Mouse (Mus musculus) heart, postnatal 36 days (tissue): Measurements from ENCODE around the gene Gm8926. TPM values are rescaled to one million over a fixed set of nuclear protein-coding genes. Genes with fewer than 3 reads are reported as not detected.
"Not testable (repeated sequence)": the region's sequence is repeated elsewhere in the genome, so short reads cannot be mapped to it uniquely, and the experiment has no call there.

ENCODE experiments used
- DNase-seq, 2 experiments: peaks; one replicate each; pipeline ENCODE4 v3.0.0; 2021 to 2022
- intact Hi-C: fragments of 180-260 bp; cut with DNase I; formaldehyde crosslinking; loops from one replicate; pipeline ENCODE4 v1.15.1; 2025
- total RNA-seq, 2 experiments: library from RNA; stranded (reverse); gene quantifications; 2 replicates each; pipeline ENCODE4 v1.2.3; 2021

Gene Gm8926
- total RNA-seq = not detected

- DNase-seq = not testable (repeated sequence)
These were observed at the start of gene Gm8926 for GRCm38 (mm10) chr5:11770248-11770647. Gm8926 (plus strand) TSS chr5:11770548.

More at GRCm38 (mm10) chr5:11770248-11770647, at the start of gene Gm8926:
- intact Hi-C loops = not testable (repeated sequence)

Other genes with a start within 250 kb of the Gm8926 start
- gene Gm6460, start 175.6 kb upstream of the Gm8926 start, total RNA-seq = not detected
- gene Gm8922, start 88.6 kb upstream of the Gm8926 start, total RNA-seq = not detected
- gene Gm6465, start 75.0 kb downstream of the Gm8926 start, total RNA-seq = not detected
- gene 4933402N22Rik, start 147.5 kb downstream of the Gm8926 start, total RNA-seq = not detected